Mouse (Mus musculus) CD8-positive naive resting alpha-beta T cell, adult 2 months (primary cell): ENCODE results near the gene Iyd.

Experiments used
- DNase-seq, 2 experiments: peaks; one replicate each; pipeline ENCODE4 v3.0.0; 2022; ENCODE audit warnings: low read depth in 2 of 2, low spot score in 2 of 2

Iyd gene

GRCm38 (mm10) chr10:3549384-3549783 is 9.3 kb downstream of the Iyd start:
- no peak for DNase-seq

GRCm38 (mm10) chr10:3555128-3555527 is 15.1 kb downstream of the Iyd start:
- DNase-seq = no peak

GRCm38 (mm10) chr10:3556538-3556937 is 16.5 kb downstream of the Iyd start:
- no peak for DNase-seq

- DNase-seq = no peak
These were observed 19.1 kb downstream of the Iyd start for GRCm38 (mm10) chr10:3559136-3559535.

- DNase-seq = no peak
These were observed 22.1 kb downstream of the Iyd start for GRCm38 (mm10) chr10:3562165-3562564.

DNA sequence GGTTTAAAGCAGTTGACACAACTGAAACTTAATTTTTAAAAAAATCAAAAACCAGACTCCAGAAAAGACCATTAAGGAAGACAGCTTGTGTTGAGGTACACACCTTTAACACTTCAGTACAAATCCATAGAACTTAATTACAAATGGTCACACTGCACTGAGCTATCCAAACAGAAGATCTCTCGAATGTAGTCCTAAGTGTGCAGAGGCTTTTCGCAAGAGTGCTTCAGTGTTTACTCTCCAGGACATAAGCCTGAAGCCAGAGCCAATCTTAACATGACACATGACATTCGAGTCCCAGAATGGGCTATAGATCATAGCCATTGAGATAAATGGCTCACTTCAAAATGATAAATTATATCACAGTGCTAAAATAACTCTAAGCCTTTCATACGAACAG is 25.1 kb downstream of the Iyd start:
- no peak for DNase-seq

DNA sequence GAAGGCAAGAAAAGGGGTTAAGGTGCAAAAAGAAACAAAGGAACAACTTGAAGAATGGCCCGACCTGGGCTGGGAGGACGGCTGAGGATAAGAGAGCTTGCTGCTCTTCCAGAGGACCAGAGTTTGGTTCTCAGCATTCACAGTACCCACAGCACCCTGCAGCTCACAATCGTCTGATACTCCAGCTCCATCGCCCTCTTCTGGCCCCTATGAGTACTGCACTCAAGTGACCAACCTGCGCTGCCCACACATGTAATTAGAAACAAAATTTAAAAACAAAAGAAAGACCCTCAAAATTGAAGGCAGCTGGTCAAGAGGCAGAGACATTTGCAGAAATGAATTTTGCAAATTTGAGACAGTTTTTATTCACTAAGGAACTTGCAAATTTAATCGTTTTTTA is 27.8 kb downstream of the Iyd start:
- no peak for DNase-seq

- no peak for DNase-seq
These were observed 32.9 kb downstream of the Iyd start for GRCm38 (mm10) chr10:3572723-3573649.

GRCm38 (mm10) chr10:3573905-3574500 is 34.0 kb downstream of the Iyd start:
- DNase-seq = no peak

- no peak for DNase-seq
These were observed 50.6 kb downstream of the Iyd start for GRCm38 (mm10) chr10:3590632-3591031.

DNA sequence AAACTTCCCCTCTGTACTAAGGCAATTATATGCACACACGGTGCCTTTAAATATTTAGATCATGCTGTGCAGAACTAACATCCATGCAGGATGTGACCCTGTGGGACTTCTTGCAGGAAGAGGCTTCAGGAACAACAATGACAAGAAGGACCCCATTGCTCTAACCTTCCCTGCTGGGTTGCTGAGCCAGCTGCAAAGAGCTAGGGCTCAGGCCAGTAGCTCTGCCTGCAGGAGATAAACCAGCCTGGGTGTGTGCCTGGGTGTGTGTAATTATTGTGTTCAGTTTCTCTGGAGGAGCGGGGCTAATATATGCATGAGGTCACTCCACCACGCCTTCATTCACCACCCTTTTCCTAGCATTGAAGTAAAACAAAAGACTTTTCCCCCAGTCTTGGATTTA is 51.8 kb downstream of the Iyd start:
- no peak for DNase-seq

DNA sequence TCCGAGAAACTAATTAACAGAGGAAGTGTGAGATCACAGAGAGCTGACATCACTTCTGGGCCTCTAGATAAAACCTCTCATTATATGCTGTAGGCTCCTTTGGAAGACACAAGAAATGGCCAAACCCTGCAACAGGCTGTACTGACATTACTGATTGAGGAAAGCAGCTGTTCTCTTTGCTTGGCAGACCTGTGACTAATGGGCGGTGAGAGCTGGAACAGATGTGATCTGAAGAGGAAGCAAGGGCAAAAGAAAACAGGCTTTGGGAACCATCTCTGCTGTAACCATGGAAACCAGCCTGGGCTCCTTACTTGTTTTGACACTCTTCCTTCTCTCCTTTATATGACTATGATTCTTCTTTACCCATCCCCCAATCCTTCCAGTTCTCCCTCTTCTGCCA is 56.7 kb downstream of the Iyd start:
- no peak for DNase-seq

GRCm38 (mm10) chr10:3597760-3598159 is 57.7 kb downstream of the Iyd start:
- no peak for DNase-seq
